Mouse (Mus musculus): Measurements from ENCODE around the gene Stac2. TPM values are rescaled to one million over a fixed set of nuclear protein-coding genes. Genes with fewer than 3 reads are reported as not detected.

The Stac2 gene
- total RNA-seq, 2 experiments from 2014 or later: 0.27 to 0.43 TPM

GRCm38 (mm10) chr11:98022555-98023371 lies 30.5 kb downstream of the Stac2 start, which contains the start of gene Cacnb1:
Gene Cacnb1, minus strand, starts transcription at chr11:98023034.
- DNase-seq: peak; percentile 76 to 79
- intact Hi-C loops (cut with DNase I): loop anchor here (2.0 kb wide), 1 partner anchor 34 kb away; no protein-coding TSS in a partner anchor

- DNase-seq: no peak
- intact Hi-C loops (cut with DNase I): loop anchor here (2.0 kb wide), 1 partner anchor 33 kb away; no protein-coding TSS in a partner anchor
These were observed 31.1 kb downstream of the Stac2 start for GRCm38 (mm10) chr11:98022253-98022554.

- intact Hi-C loops (cut with DNase I): loop anchor here (2.0 kb wide), 1 partner anchor 33 kb away; no protein-coding TSS in a partner anchor
- peak; percentile 29 to 45 for DNase-seq
These were observed 31.6 kb downstream of the Stac2 start for GRCm38 (mm10) chr11:98021565-98022252.

GRCm38 (mm10) chr11:98021118-98021517 lies 32.1 kb downstream of the Stac2 start:
- no peak for DNase-seq
- intact Hi-C loops (cut with DNase I): no loop called here

GRCm38 (mm10) chr11:98020710-98021109 lies 32.6 kb downstream of the Stac2 start:
- intact Hi-C loops (cut with DNase I): no loop called here
- DNase-seq: no peak

GRCm38 (mm10) chr11:98019883-98020610 lies 33.2 kb downstream of the Stac2 start:
- no peak for DNase-seq
- intact Hi-C loops (cut with DNase I): no loop called here

GRCm38 (mm10) chr11:98018858-98019641 lies 34.2 kb downstream of the Stac2 start:
- DNase-seq: no peak
- intact Hi-C loops (cut with DNase I): no loop called here

- no peak for DNase-seq
- intact Hi-C loops (cut with DNase I): no loop called here
These were observed 35.0 kb downstream of the Stac2 start for GRCm38 (mm10) chr11:98018222-98018621.

GRCm38 (mm10) chr11:98016824-98017223 lies 36.4 kb downstream of the Stac2 start:
- intact Hi-C loops (cut with DNase I): no loop called here
- no peak for DNase-seq

GRCm38 (mm10) chr11:98016177-98016576 lies 37.1 kb downstream of the Stac2 start:
- no peak for DNase-seq

GRCm38 (mm10) chr11:98012831-98013230 lies 40.4 kb downstream of the Stac2 start:
- intact Hi-C loops (cut with DNase I): no loop called here
- DNase-seq: no peak

More at GRCm38 (mm10) chr11:98016177-98016576, 37.1 kb downstream of the Stac2 start:
- intact Hi-C loops (cut with DNase I): no loop called here

- no peak for DNase-seq
These were observed 41.5 kb downstream of the Stac2 start for GRCm38 (mm10) chr11:98011716-98012115.

GRCm38 (mm10) chr11:98008087-98008486 lies 45.2 kb downstream of the Stac2 start:
- no peak for DNase-seq
- intact Hi-C loops (cut with DNase I): no loop called here

More at GRCm38 (mm10) chr11:98011716-98012115, 41.5 kb downstream of the Stac2 start:
- intact Hi-C loops (cut with DNase I): no loop called here

GRCm38 (mm10) chr11:98005686-98006085 lies 47.6 kb downstream of the Stac2 start:
- intact Hi-C loops (cut with DNase I): no loop called here
- DNase-seq: peak; percentile 57 to 76

- intact Hi-C loops (cut with DNase I): no loop called here
- DNase-seq: no peak
These were observed 48.2 kb downstream of the Stac2 start for GRCm38 (mm10) chr11:98005076-98005475.

- intact Hi-C loops (cut with DNase I): no loop called here
- no peak for DNase-seq
These were observed 49.1 kb downstream of the Stac2 start for GRCm38 (mm10) chr11:98004161-98004560.

- intact Hi-C loops (cut with DNase I): no loop called here
- DNase-seq: no peak
These were observed 50.0 kb downstream of the Stac2 start for GRCm38 (mm10) chr11:98003171-98003671.

- peak; percentile 80 to 87 for DNase-seq
- intact Hi-C loops (cut with DNase I): no loop called here
These were observed 50.6 kb downstream of the Stac2 start for GRCm38 (mm10) chr11:98002627-98003026.

- intact Hi-C loops (cut with DNase I): no loop called here
- DNase-seq: no peak
These were observed 51.3 kb downstream of the Stac2 start for GRCm38 (mm10) chr11:98001986-98002385.

GRCm38 (mm10) chr11:98001351-98001824 lies 51.9 kb downstream of the Stac2 start:
- intact Hi-C loops (cut with DNase I): no loop called here
- no peak for DNase-seq

Data from heart, postnatal 14 days (tissue).